2 mouse cellular contexts compared by ENCODE assay signal in the genomic region with DNA sequence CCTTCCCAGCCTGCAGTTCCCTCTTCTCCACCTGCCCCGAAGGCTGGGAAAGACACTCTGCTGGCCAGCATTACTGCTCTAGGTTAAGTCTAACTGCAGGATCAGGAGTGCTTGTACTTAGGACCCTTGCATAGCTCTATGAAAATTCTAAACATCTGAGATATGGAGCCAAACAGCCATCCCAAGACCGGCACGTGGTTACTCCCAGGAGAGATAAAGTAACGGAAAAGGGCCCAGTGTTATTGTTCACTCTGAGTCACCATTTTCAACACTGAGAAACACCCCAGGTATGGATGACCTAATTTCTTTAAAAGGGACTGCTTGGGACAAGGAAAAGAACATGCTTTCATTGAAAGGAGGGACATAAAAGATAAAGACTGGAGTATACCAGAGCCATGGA.
A peak's percentile ranks its signal among the peaks of the same experiment; 100 is the strongest.
TF ChIP-seq lines count a peak whose summit lies in the region.

No protein-coding gene starts in this region.

TF ChIP-seq in CH12.LX, 34 proteins besides CTCF, POLR2A, EP300 and RAD21:
- no peak for TF ChIP-seq USF1 (IDR thresholded peaks at IDR 0.05; ENCODE audit: low read depth, low read length)
- TF ChIP-seq SIN3A (IDR thresholded peaks at IDR 0.05; ENCODE audit: low read length): no peak
- TF ChIP-seq IRF4 (IDR thresholded peaks at IDR 0.05; ENCODE audit: low read depth, low read length): no peak
- peak; percentile 22; the same call in 1 of the 2 replicates for TF ChIP-seq BHLHE40 (IDR thresholded peaks at IDR 0.05; ENCODE audit: low read depth, low read length)
- no peak for TF ChIP-seq POLR2AphosphoS2 (IDR thresholded peaks at IDR 0.05; ENCODE audit: low read depth, low read length)
- no peak for TF ChIP-seq MAX (IDR thresholded peaks at IDR 0.05; ENCODE audit: low read length)
- no peak for TF ChIP-seq ETS1 (conservative IDR thresholded peaks at IDR 0.05; ENCODE audit: low read depth, low read length)
- no peak for TF ChIP-seq ZNF384 (IDR thresholded peaks at IDR 0.05; ENCODE audit: low read depth, low read length)
- TF ChIP-seq MEF2A (IDR thresholded peaks at IDR 0.05; ENCODE audit: borderline replicate concordance, low read depth, low read length): no peak

TF ChIP-seq in myocyte, 11 proteins besides CTCF, POLR2A, EP300 and RAD21:
- no peak for TF ChIP-seq MAX (IDR thresholded peaks at IDR 0.05; ENCODE audit: low read depth)
- TF ChIP-seq USF1 (IDR thresholded peaks at IDR 0.05; ENCODE audit: low read depth): peak; percentile 22
